Mouse (Mus musculus) cerebral cortex, adult 2 months (tissue): ENCODE data around the gene Plxna1.

Experiments used
- WGBS: fragments of 180-500 bp; shearing (Covaris S2); methylation state at CpG from one replicate; pipeline ENCODE4 v1.1.7; 2018; 5-methylcytosine and 5-hydroxymethylcytosine counted together

Plxna1 gene

GRCm38 (mm10) chr6:89328634-89329033 lies 33.8 kb downstream of the Plxna1 start:
- WGBS: 65% methylated on average over 4 of the region's 4 CpGs

GRCm38 (mm10) chr6:89327746-89328491 lies 34.5 kb downstream of the Plxna1 start:
- WGBS: 66% methylated on average over 15 of the region's 15 CpGs

DNA sequence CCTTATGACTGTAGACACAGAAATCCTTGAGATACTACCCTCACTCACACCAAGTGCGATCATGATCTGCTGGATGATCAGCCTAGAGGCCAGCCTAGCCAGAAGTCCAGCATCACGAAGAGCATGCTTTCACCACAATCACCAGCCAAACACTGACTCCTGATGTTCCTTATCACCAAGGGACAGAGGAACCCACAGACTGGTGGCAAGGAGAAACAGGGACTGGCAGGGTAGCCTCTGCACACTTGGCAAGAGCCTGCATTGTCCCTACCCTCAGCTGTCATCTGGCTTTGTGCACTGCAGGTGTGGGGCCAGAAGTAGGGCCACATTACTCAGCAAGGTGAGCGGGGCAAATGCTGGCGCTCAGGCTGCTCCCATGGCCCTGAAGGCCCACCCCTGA lies 37.6 kb downstream of the Plxna1 start:
- 95% methylated on average over 4 of the region's 4 CpGs for WGBS

GRCm38 (mm10) chr6:89315263-89315662 lies 47.2 kb downstream of the Plxna1 start:
- 56% methylated on average over 4 of the region's 4 CpGs for WGBS

GRCm38 (mm10) chr6:89311518-89311917 lies 50.9 kb downstream of the Plxna1 start:
- 87% methylated on average over 2 of the region's 2 CpGs for WGBS

GRCm38 (mm10) chr6:89310236-89310635 lies 52.2 kb downstream of the Plxna1 start:
- WGBS: 52% methylated on average over 9 of the region's 9 CpGs

GRCm38 (mm10) chr6:89308213-89308973 lies 54.0 kb downstream of the Plxna1 start:
- WGBS: 87% methylated on average over 6 of the region's 6 CpGs

- 62% methylated on average over 3 of the region's 3 CpGs for WGBS
Observed at GRCm38 (mm10) chr6:89304375-89305058, 57.9 kb downstream of the Plxna1 start.

GRCm38 (mm10) chr6:89299818-89300217 lies 62.6 kb downstream of the Plxna1 start:
- 78% methylated on average over 9 of the region's 9 CpGs for WGBS

DNA sequence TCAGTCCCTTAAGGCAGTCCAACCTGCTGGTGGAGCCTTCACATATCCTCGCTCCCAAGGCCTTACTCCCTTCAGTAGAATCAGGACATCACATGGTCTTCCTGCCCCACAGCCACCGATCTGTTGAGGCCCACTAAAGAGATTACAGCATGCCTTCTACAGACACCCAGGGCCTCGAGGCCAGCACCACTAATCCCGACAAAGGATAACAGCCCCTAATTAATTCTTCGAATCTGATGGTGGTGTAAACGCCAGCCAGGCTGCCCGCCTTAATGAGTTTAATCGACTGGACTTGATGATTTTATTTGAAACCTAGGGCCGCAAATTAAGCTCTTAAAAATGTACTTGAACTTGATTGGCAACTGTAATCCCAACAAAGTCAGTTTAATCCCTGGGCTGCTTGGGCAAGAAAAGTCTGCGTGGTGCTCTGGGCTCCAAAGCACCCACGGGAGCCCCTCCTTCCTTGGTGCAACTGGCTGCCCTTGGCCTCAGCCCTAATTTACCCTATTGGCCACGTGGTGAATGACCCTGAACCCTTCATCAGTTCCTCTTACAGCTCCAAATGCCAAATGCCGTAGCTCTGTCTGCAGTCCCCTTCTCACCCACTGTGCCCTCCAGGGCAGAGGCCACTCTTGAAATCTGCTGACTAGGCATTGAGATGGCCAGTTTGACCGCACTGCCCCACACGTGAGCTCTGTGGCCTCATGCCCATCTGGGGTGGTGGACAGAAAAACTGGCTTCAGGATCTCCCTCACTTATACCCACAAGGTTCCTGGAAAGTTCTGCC lies 65.3 kb downstream of the Plxna1 start:
- 71% methylated on average over 15 of the region's 15 CpGs for WGBS

DNA sequence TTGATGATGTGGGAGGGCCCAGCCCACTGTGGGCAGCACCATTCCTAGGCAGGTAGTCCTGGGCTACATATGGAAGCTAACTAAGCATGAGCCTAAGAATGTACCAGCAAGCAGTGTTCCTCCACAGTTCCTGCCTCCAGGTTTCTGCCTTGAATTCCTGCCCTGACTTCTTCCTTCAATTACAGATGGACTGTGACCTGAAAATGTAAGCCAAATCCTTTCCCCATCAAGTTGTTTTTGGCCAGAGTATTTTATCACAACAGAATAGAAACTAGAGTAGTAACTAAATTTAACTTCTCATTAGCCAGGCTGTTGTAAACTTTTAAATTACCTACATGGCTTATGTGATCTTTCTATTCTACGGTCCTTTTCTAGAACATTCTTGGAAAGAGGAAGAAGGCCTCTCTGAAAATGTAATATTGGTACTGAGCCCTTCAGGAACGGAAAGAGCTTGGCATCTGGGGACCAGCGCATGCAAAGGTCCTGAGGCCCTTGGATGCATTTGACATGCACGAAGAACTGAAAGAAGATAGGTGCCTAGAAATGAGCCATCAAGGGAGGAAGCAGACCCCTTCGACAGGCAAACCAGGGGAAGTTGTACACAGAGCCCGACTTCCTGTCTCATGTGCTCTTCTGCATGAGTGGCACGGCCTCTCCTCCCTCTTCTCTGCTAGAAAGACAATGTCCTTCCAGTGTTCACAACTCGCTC lies 66.3 kb downstream of the Plxna1 start:
- 91% methylated on average over 8 of the region's 8 CpGs for WGBS

GRCm38 (mm10) chr6:89294621-89295020 lies 67.8 kb downstream of the Plxna1 start:
- WGBS: 74% methylated on average over 1 of the region's 1 CpGs

GRCm38 (mm10) chr6:89291494-89291893 lies 70.9 kb downstream of the Plxna1 start:
- 62% methylated on average over 7 of the region's 7 CpGs for WGBS

GRCm38 (mm10) chr6:89288156-89288555 lies 74.3 kb downstream of the Plxna1 start:
- WGBS: 54% methylated on average over 6 of the region's 6 CpGs

GRCm38 (mm10) chr6:89286700-89287428 lies 75.6 kb downstream of the Plxna1 start:
- WGBS: 43% methylated on average over 6 of the region's 6 CpGs

- 85% methylated on average over 3 of the region's 3 CpGs for WGBS
Observed at GRCm38 (mm10) chr6:89286286-89286655, 76.1 kb downstream of the Plxna1 start.

DNA sequence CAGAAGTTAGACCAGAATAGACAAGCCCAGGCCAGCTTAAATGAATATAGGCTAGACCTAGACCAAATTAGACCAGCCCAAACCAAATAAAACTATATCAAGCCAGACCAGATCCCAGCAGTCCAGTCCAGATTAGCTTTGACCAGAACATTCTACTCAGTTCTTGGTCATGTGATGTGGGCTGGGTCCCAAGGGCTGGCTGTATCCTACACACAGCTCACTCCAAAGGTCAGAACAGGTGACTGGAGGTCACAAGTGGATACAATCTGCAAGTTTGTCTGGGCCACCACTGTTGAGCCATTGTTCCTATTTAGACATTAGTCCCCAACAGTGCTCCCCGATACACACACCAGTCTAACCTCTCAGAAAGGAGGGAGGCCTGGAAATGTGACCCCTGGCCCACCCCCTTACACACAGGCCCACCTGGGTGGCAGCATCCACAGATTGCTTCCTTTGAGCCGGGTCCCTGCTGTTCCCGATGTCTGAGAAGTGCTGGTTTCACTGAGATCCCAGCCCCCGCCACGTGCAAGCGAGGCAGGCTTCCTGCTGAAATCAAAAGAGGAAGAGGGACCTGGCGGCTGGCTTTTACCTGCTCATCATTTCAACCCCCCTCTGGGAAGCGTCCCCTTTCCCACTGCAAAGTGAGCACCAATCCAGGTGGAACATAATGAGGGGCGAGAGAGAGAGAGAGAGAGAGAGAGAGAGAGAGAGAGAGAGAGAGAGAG lies 76.7 kb downstream of the Plxna1 start:
- 66% methylated on average over 9 of the region's 9 CpGs for WGBS

GRCm38 (mm10) chr6:89283095-89283494 lies 79.3 kb downstream of the Plxna1 start:
- WGBS: 97% methylated on average over 4 of the region's 4 CpGs

DNA sequence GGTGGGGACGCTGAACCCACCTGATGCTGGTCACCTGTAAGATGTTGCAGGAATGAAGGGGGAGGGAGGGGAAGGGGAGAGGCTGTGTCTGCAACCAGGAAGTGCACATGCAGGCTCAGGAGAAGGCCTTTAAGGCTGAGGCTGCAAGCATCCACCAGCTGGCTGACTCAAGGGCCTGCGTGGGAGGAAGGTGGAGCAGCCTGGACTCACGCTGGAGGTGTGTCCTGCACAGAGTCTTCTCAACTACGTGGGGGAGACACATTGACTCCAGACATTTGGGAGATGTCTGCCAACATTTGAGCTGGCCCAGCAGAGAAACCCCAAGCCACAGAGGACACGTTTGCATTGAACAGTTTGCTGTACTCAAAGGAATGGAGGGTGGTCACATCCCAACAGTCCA lies 79.8 kb downstream of the Plxna1 start:
- 64% methylated on average over 5 of the region's 5 CpGs for WGBS
